Mouse (Mus musculus): ENCODE measurements at regions not wholly inside any gene's neighbourhood (a gene's known extent, or its start where the extent isn't known, plus 50 kb on each side); places are given as distances from the start of the nearest gene placed in this dataset.

DNA sequence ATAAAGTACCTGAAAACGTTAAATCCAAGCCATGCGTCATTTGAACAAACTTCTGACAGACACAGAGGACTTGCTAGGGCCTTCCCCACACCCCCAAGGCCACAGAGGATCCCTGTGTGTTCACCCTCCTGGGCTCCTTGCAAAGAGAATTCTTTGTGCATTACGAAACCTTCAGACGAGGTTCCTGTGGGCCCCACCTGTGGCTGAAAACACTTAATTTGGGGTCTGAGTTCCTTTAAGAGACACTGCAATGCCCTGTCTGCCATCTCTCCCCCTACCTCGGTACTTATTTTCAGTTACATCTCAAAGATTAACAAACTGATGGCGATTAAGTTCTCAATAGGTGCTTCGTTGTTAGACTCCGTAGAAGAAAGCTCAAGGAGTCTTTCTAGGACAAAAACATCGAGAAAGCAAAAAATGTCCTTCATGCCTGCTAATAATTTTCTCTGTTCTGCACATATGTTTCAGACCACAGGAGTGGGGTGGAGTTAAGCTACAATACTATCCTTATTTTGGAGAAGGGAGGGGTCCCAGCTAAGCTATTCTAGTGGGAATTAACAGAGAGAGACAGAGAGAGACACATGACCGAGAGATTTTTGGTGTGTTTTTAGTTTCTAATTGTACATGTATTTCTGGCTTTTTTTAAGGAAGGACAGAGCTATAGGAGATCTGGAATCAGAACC is 179.6 kb upstream of the Lrig3 start:
- TF ChIP-seq POLR2A (IDR thresholded peaks at IDR 0.05; ENCODE audit: borderline replicate concordance, extremely low read depth, low read depth, low read length): no peak
- TF ChIP-seq CTCF (IDR thresholded peaks at IDR 0.05; ENCODE audit: insufficient read depth, low read length): no peak
- WGBS: 27% methylated on average over 10 of the region's 10 CpGs
- no peak for DNase-seq
- H3K4me3 ChIP-seq (replicated peaks; ENCODE audit: extremely low read depth, low read depth, low read length): no peak overlapping the region
- peaks cover 3% of the 10 kb centered on the region; the same call in 1 of the 2 replicates for H3K4me1 ChIP-seq (ENCODE audit: control insufficient read depth, insufficient read depth, low read length)

GRCm38 (mm10) chr10:125786880-125787337 is 179.1 kb upstream of the Lrig3 start:
- DNase-seq: no peak
- no peak overlapping the region for H3K4me3 ChIP-seq (replicated peaks; ENCODE audit: extremely low read depth, low read depth, low read length)
- no peak for TF ChIP-seq CTCF (IDR thresholded peaks at IDR 0.05; ENCODE audit: insufficient read depth, low read length)
- TF ChIP-seq POLR2A (IDR thresholded peaks at IDR 0.05; ENCODE audit: borderline replicate concordance, extremely low read depth, low read depth, low read length): no peak
- 22% methylated on average over 17 of the region's 17 CpGs for WGBS
- H3K4me1 ChIP-seq (ENCODE audit: control insufficient read depth, insufficient read depth, low read length): peaks cover 3% of the 10 kb centered on the region; the same call in 1 of the 2 replicates

DNA sequence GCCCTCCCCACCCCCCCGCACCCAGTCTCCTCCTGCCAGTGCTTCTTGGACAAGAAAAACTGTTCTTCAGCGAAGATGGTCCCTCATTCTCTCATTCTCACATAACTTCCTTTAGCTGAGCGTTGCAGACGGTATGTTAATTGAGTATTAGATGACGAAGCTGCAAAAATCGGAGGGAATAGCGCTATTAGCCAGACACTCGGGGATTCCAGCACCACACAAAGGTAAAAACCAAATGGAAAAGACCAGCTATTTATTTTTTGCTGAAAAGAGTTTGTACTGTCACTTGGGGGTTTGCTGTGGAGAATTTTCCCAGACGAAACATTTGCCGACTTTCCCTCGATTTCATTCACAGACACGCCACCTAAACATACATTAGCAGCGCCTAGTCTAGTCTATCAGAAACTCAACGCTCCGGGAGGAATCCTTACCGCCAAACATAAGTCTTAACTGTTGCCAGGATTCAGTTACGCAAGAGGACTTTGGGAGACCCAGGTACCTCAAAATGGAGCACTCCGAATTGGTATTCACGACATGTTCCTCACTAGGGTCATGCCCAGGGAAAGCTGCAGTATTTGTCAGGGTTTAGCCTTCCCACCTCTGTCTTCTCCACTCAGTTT is 178.4 kb upstream of the Lrig3 start:
- DNase-seq: no peak
- no peak overlapping the region for H3K4me3 ChIP-seq (replicated peaks; ENCODE audit: extremely low read depth, low read depth, low read length)
- no peak for TF ChIP-seq POLR2A (IDR thresholded peaks at IDR 0.05; ENCODE audit: borderline replicate concordance, extremely low read depth, low read depth, low read length)
- no peak for TF ChIP-seq CTCF (IDR thresholded peaks at IDR 0.05; ENCODE audit: insufficient read depth, low read length)
- H3K4me1 ChIP-seq (ENCODE audit: control insufficient read depth, insufficient read depth, low read length): peaks cover 3% of the 10 kb centered on the region; the same call in 1 of the 2 replicates
- WGBS: 53% methylated on average over 19 of the region's 19 CpGs

DNA sequence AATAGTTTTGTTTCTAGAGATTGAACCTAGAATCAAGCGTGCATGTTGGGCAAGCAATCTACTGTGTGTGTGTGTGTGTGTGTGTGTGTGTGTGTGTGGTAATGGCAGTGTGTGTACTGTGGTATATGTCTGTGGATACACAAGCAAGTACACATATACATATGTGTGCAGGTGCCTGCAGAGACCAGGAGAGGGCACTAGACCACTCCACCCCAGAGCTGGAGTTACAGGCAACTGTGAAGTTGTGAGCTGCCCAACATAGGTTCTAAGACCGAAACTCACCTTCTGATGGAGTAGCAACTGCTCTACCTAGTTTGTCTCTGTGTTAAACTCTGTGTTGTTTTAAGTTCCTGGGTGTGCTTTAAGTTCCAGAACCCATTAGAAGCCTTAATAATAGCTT is 177.7 kb upstream of the Lrig3 start:
- no peak for DNase-seq
- WGBS: 98% methylated on average over 2 of the region's 2 CpGs
- Histone ChIP-seq H3K4me1 (ENCODE audit: control insufficient read depth, insufficient read depth, low read length) (peaks cover 3% of the 10 kb centered on the region; the same call in 1 of the 2 replicates), H3K4me3 (replicated peaks; ENCODE audit: extremely low read depth, low read depth, low read length) (no peak overlapping the region)
- no peak for TF ChIP-seq POLR2A (IDR thresholded peaks at IDR 0.05; ENCODE audit: borderline replicate concordance, extremely low read depth, low read depth, low read length)
- TF ChIP-seq CTCF (IDR thresholded peaks at IDR 0.05; ENCODE audit: insufficient read depth, low read length): 0 out of 2 replicates have a peak, but pooled peaks have one; percentile 14

DNA sequence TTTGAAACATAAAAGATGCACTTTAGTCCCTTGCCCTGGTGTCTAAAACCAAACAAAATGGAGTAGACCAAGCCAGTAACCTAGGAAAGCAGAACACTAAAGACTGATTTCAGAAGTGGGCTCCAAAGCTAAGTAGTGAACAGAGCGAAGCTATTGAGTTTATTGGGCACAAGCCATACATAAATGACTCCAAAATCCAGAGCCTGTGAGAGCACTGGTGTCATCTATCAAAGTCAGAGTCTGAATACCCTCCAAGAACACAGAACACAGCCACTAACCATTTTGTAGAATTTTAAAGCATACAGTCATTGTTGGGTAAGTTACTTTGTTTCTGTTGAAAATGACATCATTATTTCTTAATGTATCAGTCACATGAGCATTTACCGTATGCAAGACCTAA is 175.0 kb upstream of the Lrig3 start:
- Histone ChIP-seq H3K4me1 (ENCODE audit: control insufficient read depth, insufficient read depth, low read length) (no peaks in the 10 kb centered on the region), H3K4me3 (replicated peaks; ENCODE audit: extremely low read depth, low read depth, low read length) (no peak overlapping the region)
- no peak for DNase-seq
- no peak for TF ChIP-seq CTCF (IDR thresholded peaks at IDR 0.05; ENCODE audit: insufficient read depth, low read length)
- WGBS: 94% methylated on average over 2 of the region's 2 CpGs

- DNase-seq: no peak
- WGBS: 88% methylated on average over 2 of the region's 2 CpGs
- Histone ChIP-seq H3K4me1 (ENCODE audit: control insufficient read depth, insufficient read depth, low read length) (no peaks in the 10 kb centered on the region), H3K4me3 (replicated peaks; ENCODE audit: extremely low read depth, low read depth, low read length) (no peak overlapping the region)
- TF ChIP-seq POLR2A (IDR thresholded peaks at IDR 0.05; ENCODE audit: borderline replicate concordance, extremely low read depth, low read depth, low read length): no peak
- TF ChIP-seq CTCF (IDR thresholded peaks at IDR 0.05; ENCODE audit: insufficient read depth, low read length): no peak
These were observed 171.5 kb upstream of the Lrig3 start for GRCm38 (mm10) chr10:125794504-125794903.

DNA sequence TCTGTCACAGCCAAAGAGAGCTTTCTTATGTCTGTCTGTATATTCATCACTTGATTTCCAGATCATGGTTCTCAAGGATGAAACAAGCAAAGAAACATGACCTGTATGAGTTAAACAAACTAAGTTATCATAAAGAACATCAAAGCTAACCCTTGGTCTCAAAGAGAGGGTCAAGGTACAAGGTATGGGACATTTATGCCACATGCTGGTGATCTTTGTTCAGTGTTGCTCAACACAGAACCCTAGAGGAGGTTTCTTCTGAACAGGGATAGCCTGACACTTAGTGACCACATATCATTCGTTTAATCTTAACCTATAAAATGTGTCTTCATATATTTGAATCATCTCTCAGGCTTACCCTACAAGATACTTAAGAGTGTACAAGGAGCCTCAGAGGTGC is 170.6 kb upstream of the Lrig3 start:
- TF ChIP-seq CTCF (IDR thresholded peaks at IDR 0.05; ENCODE audit: insufficient read depth, low read length) (no peak), POLR2A (IDR thresholded peaks at IDR 0.05; ENCODE audit: borderline replicate concordance, extremely low read depth, low read depth, low read length) (no peak)
- DNase-seq: no peak
- Histone ChIP-seq H3K4me3 (replicated peaks; ENCODE audit: extremely low read depth, low read depth, low read length) (no peak overlapping the region), H3K4me1 (ENCODE audit: control insufficient read depth, insufficient read depth, low read length) (no peaks in the 10 kb centered on the region)
- WGBS: 91% methylated on average over 1 of the region's 1 CpGs

DNA sequence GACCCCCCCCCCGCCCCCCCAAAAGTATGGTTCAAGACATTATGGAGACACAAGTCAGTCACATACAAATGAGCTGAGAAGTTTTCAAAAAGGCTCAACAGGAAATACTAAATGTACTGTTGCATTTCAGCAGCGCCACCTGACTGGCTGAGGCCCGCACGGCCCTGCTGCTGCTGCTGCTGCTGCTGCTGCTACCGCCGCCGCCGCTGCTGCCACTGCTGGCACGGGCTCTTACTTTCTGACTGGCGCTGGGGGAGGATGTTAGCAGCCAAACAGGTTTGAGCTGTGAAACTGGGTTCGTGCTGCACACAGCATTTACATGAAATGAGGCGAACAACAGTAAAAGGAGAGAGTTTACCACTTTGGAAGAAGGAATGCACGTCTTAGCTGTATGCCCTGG is 167.3 kb upstream of the Lrig3 start:
- WGBS: 37% methylated on average over 13 of the region's 13 CpGs

GRCm38 (mm10) chr10:125800572-125801114 is 165.3 kb upstream of the Lrig3 start:
- H3K4me3 ChIP-seq (replicated peaks; ENCODE audit: extremely low read depth, low read depth, low read length): no peak overlapping the region
- TF ChIP-seq CTCF (IDR thresholded peaks at IDR 0.05; ENCODE audit: insufficient read depth, low read length): no peak
- TF ChIP-seq POLR2A (IDR thresholded peaks at IDR 0.05; ENCODE audit: borderline replicate concordance, extremely low read depth, low read depth, low read length): no peak
- no peak for DNase-seq
- no peaks in the 10 kb centered on the region for H3K4me1 ChIP-seq (ENCODE audit: control insufficient read depth, insufficient read depth, low read length)
- 79% methylated on average over 2 of the region's 2 CpGs for WGBS

More for the DNA sequence above, 167.3 kb upstream of the Lrig3 start:
- H3K4me1 ChIP-seq (ENCODE audit: control insufficient read depth, insufficient read depth, low read length): no peaks in the 10 kb centered on the region
- no peak for DNase-seq
- no peak overlapping the region for H3K4me3 ChIP-seq (replicated peaks; ENCODE audit: extremely low read depth, low read depth, low read length)
- TF ChIP-seq CTCF (IDR thresholded peaks at IDR 0.05; ENCODE audit: insufficient read depth, low read length) (no peak), POLR2A (IDR thresholded peaks at IDR 0.05; ENCODE audit: borderline replicate concordance, extremely low read depth, low read depth, low read length) (no peak)

GRCm38 (mm10) chr10:125801450-125801849 is 164.5 kb upstream of the Lrig3 start:
- TF ChIP-seq POLR2A (IDR thresholded peaks at IDR 0.05; ENCODE audit: borderline replicate concordance, extremely low read depth, low read depth, low read length): no peak
- TF ChIP-seq CTCF (IDR thresholded peaks at IDR 0.05; ENCODE audit: insufficient read depth, low read length): no peak
- DNase-seq: no peak
- Histone ChIP-seq H3K4me3 (replicated peaks; ENCODE audit: extremely low read depth, low read depth, low read length) (no peak overlapping the region), H3K4me1 (ENCODE audit: control insufficient read depth, insufficient read depth, low read length) (no peaks in the 10 kb centered on the region)
- WGBS: 61% methylated on average over 4 of the region's 4 CpGs

Measured in lung, adult 2 months (tissue).